Mouse (Mus musculus) stomach, postnatal 0 days (tissue): ENCODE measurements at regions not wholly inside any gene's neighbourhood (a gene's known extent, or its start where the extent isn't known, plus 50 kb on each side); places are given as distances from the start of the nearest gene placed in this dataset.

Experiments used
- CTCF ChIP-seq: IDR thresholded peaks from 2 replicates; pipeline ENCODE4 v1.5.1; 2016; ENCODE audit warnings: antibody characterized with exemption, low read depth, mild to moderate bottlenecking, moderate library complexity
- EP300 ChIP-seq: optimal IDR thresholded peaks from 2 replicates; pipeline ENCODE3; 2016; ENCODE audit warnings: antibody characterized with exemption

DNA sequence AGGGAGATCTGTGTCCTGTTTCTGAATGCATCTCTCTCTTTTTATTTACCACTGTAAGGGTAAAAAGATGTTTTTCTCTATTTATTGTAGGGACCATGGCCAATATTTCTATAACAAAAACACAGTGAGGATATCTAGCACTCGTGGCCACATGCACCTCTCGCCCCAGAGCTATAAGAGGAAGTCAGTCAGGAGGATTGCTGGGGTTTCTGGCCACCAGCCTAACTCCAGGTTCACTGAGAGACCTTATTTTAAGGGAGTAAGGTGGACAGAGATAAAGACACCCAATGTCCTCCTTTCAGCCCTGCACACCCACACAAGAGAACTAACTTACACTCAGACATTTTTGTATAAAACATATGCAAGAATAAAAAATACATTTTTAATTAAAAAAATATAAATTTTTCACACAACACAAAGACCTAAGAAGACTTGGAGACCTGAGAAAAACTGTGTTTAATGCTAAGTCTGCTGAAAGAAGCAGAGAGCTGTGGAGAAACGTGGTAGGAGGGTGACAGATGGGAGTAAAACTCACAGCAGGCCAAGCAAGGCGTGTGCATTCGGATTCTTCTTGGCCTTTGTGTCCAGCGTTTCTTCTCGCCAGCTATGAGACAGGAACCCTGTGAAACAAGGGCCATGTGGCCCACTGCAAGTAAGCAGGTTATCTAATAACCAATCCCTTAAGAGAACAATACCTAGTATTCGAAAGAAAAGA is 196.5 kb upstream of the Klf7 start:
- no peak for TF ChIP-seq CTCF
- TF ChIP-seq EP300: no peak
